In genomic region chr3:102995605-102996321, GRCm38 (mm10) we compare ENCODE assay signal across 8 mouse cellular contexts. TPM values are rescaled to one million over a fixed set of nuclear protein-coding genes. Genes with fewer than 3 reads are reported as not detected.
DNase-seq lines count a peak whose midpoint lies in the region; ATAC-seq lines count a peak whose summit lies in the region.

Gene Sike1 (plus strand): TSS chr3:102995708.

- peak; percentile 92 to 96 for DNase-seq in CD8-positive naive resting alpha-beta T cell, adult 2 months (ENCODE audit: low read depth in 2 of 2, low spot score in 2 of 2)
- peak; percentile 89 for DNase-seq in c-Kit-positive CD71-negative TER-119-negative erythroid progenitor cells, embryonic 14.5 days (ENCODE audit: low read depth)
- peak; percentile 93 for DNase-seq in forebrain, embryonic 11.5 days (ENCODE audit: low spot score)
- DNase-seq in kidney, postnatal 36 days: peak; percentile 96 to 98
- DNase-seq in telencephalon, adult 2 months (ENCODE audit: low read depth, low spot score): peak; percentile 92

- peak within 1 kb of the TSS; percentile 80 for H3K9ac ChIP-seq in forebrain, embryonic 11.5 days (ENCODE audit: low read length)
- peak within 1 kb of the TSS; percentile 93 for H3K9ac ChIP-seq in heart, embryonic 16.5 days (ENCODE audit: low read length)
- peak within 1 kb of the TSS; percentile 74 for H3K9ac ChIP-seq in liver, embryonic 15.5 days
- peak within 1 kb of the TSS; percentile 86 for H3K9ac ChIP-seq in neural tube, embryonic 12.5 days

- no peaks in the 10 kb centered on the region for H3K9me3 ChIP-seq in forebrain, embryonic 11.5 days (ENCODE audit: control insufficient read depth, low read length)
- H3K9me3 ChIP-seq in heart, embryonic 16.5 days (replicated peaks; ENCODE audit: control insufficient read depth, low read length): 0 out of 2 replicates have a peak, but pooled peaks cover 2% of the 10 kb centered on the region
- no peaks in the 10 kb centered on the region for H3K9me3 ChIP-seq in liver, embryonic 15.5 days (replicated peaks)
- no peaks in the 10 kb centered on the region for H3K9me3 ChIP-seq in neural tube, embryonic 12.5 days

- H3K36me3 ChIP-seq in forebrain, embryonic 11.5 days (ENCODE audit: control insufficient read depth, insufficient read depth, low read length): peaks cover 13% of the 10 kb centered on the region
- H3K36me3 ChIP-seq in heart, embryonic 16.5 days (ENCODE audit: control insufficient read depth, insufficient read depth): peaks cover 22% of the 10 kb centered on the region
- H3K36me3 ChIP-seq in liver, embryonic 15.5 days (replicated peaks): peaks cover 24% of the 10 kb centered on the region
- H3K36me3 ChIP-seq in neural tube, embryonic 12.5 days: peaks cover 26% of the 10 kb centered on the region

- H3K27me3 ChIP-seq in forebrain, embryonic 11.5 days (ENCODE audit: control insufficient read depth, insufficient read depth, low read length): no peaks in the 10 kb centered on the region
- no peaks in the 10 kb centered on the region for H3K27me3 ChIP-seq in heart, embryonic 16.5 days (ENCODE audit: control insufficient read depth, insufficient read depth, low read length)
- peaks cover 8% of the 10 kb centered on the region for H3K27me3 ChIP-seq in liver, embryonic 15.5 days
- H3K27me3 ChIP-seq in neural tube, embryonic 12.5 days (replicated peaks): no peaks in the 10 kb centered on the region

- H3K4me3 ChIP-seq in forebrain, embryonic 11.5 days (ENCODE audit: low read depth, low read length): peak within 1 kb of the TSS; percentile 79
- peak within 1 kb of the TSS; percentile 86 for H3K4me3 ChIP-seq in heart, embryonic 16.5 days (ENCODE audit: low read length)
- peak within 1 kb of the TSS; percentile 78 for H3K4me3 ChIP-seq in liver, embryonic 15.5 days (replicated peaks)
- peak within 1 kb of the TSS; percentile 76 for H3K4me3 ChIP-seq in neural tube, embryonic 12.5 days

- peak within 1 kb of the TSS; percentile 76 for H3K27ac ChIP-seq in forebrain, embryonic 11.5 days (ENCODE audit: low read depth, low read length)
- peak within 1 kb of the TSS; percentile 96 for H3K27ac ChIP-seq in heart, embryonic 16.5 days (ENCODE audit: low read length)
- peak within 1 kb of the TSS; percentile 93 for H3K27ac ChIP-seq in liver, embryonic 15.5 days (replicated peaks)
- H3K27ac ChIP-seq in neural tube, embryonic 12.5 days: peak within 1 kb of the TSS; percentile 82

- peak; percentile 97 for ATAC-seq in forebrain, embryonic 11.5 days (replicated peaks; ENCODE audit: low FRiP score)
- ATAC-seq in heart, embryonic 16.5 days (replicated peaks; ENCODE audit: extremely low read depth, insufficient read depth, low FRiP score): peak; percentile 97
- peak; percentile 98 for ATAC-seq in liver, embryonic 15.5 days (ENCODE audit: insufficient read depth)
- ATAC-seq in neural tube, embryonic 12.5 days (ENCODE audit: low FRiP score, low read depth): peak; percentile 98

- under 1% methylated on average over 60 of the region's 60 CpGs for WGBS in forebrain, embryonic 11.5 days
- under 1% methylated on average over 59 of the region's 60 CpGs for WGBS in heart, embryonic 16.5 days
- under 1% methylated on average over 60 of the region's 60 CpGs for WGBS in liver, embryonic 15.5 days (ENCODE audit: insufficient replicate concordance)
- WGBS in neural tube, embryonic 12.5 days: 1% methylated on average over 59 of the region's 60 CpGs

- peak within 1 kb of the TSS; percentile 72 for H3K4me2 ChIP-seq in forebrain, embryonic 11.5 days (ENCODE audit: low read depth, low read length, severe bottlenecking)
- H3K4me2 ChIP-seq in heart, embryonic 16.5 days (ENCODE audit: low read depth, low read length): peak within 1 kb of the TSS; percentile 70
- peak within 1 kb of the TSS; percentile 81 for H3K4me2 ChIP-seq in liver, embryonic 15.5 days
- peak within 1 kb of the TSS; percentile 67 for H3K4me2 ChIP-seq in neural tube, embryonic 12.5 days (replicated peaks)

- H3K4me1 ChIP-seq in forebrain, embryonic 11.5 days (replicated peaks; ENCODE audit: control insufficient read depth, insufficient read depth, low read length): 0 out of 2 replicates have a peak, but pooled peaks cover 2% of the 10 kb centered on the region
- peaks cover 6% of the 10 kb centered on the region for H3K4me1 ChIP-seq in heart, embryonic 16.5 days (ENCODE audit: control insufficient read depth, insufficient read depth, low read length)
- peaks cover 27% of the 10 kb centered on the region for H3K4me1 ChIP-seq in liver, embryonic 15.5 days (replicated peaks)
- peaks cover 12% of the 10 kb centered on the region for H3K4me1 ChIP-seq in neural tube, embryonic 12.5 days

RNA-seq across cellular contexts. Expression of gene Sike1, which starts in this region (rescaled TPM):
- 80.7 and 102 TPM in 2 replicates for polyA plus RNA-seq in forebrain, embryonic 11.5 days (2014; fragmentation: Nextera tagmentation; extraction: Ambion mirVana)
- polyA plus RNA-seq in heart, embryonic 16.5 days (2015; fragmentation: Nextera tagmentation; extraction: Ambion mirVana): 63.6 and 83.8 TPM in 2 replicates
- 14.9 and 15.4 TPM in 2 replicates for polyA plus RNA-seq in liver, embryonic 15.5 days (2015; fragmentation: Nextera tagmentation; extraction: Ambion mirVana)
- polyA plus RNA-seq in neural tube, embryonic 12.5 days (2016; fragmentation: Nextera tagmentation; extraction: Ambion mirVana): 61.9 and 78.6 TPM in 2 replicates

Comparison
In these comparisons a context has a peak if more than half of its experiments do, and no peak if none do; other contexts are left out.
1. Peak in every context shown above with its lines: DNase-seq, ATAC-seq, H3K4me3 ChIP-seq and H3K27ac ChIP-seq.